Comparison of ENCODE assay signal across 9 mouse cellular contexts in the genomic region with DNA sequence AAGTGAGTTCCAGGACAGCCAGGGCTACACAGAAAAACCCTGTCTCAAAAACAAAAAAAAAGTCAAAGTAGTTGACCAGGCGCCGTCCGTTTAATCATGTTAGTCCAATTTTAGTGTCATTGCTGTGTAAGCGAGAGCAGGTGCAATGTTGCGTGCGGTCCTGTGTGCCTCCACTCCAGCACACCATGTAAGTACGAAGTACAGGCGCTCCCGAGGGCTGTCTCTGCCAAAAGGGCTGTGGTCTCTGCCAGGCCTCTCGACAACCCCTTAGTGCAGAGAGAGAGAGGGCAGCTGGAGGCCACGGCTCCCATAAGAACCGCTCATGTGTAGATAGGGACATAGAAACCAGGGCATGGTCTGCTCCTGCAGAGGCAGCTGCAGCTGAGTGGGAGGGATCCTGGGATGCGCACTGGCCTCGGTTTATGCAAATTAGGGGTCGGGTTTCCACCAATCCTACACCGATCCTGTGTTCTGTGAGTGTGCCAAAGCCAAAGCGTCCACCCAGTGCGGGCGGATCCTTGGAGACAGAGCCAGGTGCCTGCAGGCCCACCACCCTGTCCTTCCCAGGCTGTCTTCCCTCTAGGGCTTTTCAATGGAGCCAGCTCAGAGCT. TPM values are rescaled to one million over a fixed set of nuclear protein-coding genes. Genes with fewer than 3 reads are reported as not detected.
DNase-seq lines count a peak whose midpoint lies in the region; ATAC-seq lines count a peak whose summit lies in the region.
"Had no signal": no experiment of that assay in that cellular context is flagged by ENCODE, and none has a peak within 500 bp of the region (broad histone marks: within the 10 kb centered on the region; RNA-seq: fewer than 3 reads in every experiment).

No protein-coding gene starts in this region.

- WGBS in embryonic facial prominence, embryonic 14.5 days, result 43% methylated on average over 19 of the region's 19 CpGs
- 37% methylated on average over 19 of the region's 19 CpGs for WGBS in intestine, embryonic 14.5 days
- 68% methylated on average over 19 of the region's 19 CpGs for WGBS in liver, embryonic 16.5 days (ENCODE audit: insufficient replicate concordance)
- WGBS in stomach, embryonic 15.5 days, result 43% methylated on average over 19 of the region's 19 CpGs

- H3K36me3 ChIP-seq in embryonic facial prominence, embryonic 14.5 days (ENCODE audit: control insufficient read depth, insufficient read depth, low read length), result peaks cover 46% of the 10 kb centered on the region
- H3K36me3 ChIP-seq in intestine, embryonic 14.5 days (ENCODE audit: control insufficient read depth, insufficient read depth, low read length), result peaks cover 44% of the 10 kb centered on the region
- H3K36me3 ChIP-seq in liver, embryonic 16.5 days (ENCODE audit: control insufficient read depth, insufficient read depth), result no peaks in the 10 kb centered on the region
- H3K36me3 ChIP-seq in stomach, embryonic 15.5 days, result peaks cover 22% of the 10 kb centered on the region

- H3K4me1 ChIP-seq in embryonic facial prominence, embryonic 14.5 days (ENCODE audit: control insufficient read depth, insufficient read depth, low read length), result no peaks in the 10 kb centered on the region
- H3K4me1 ChIP-seq in intestine, embryonic 14.5 days (replicated peaks; ENCODE audit: control insufficient read depth, insufficient read depth, low read length), result no peaks in the 10 kb centered on the region
- H3K4me1 ChIP-seq in liver, embryonic 16.5 days (ENCODE audit: control insufficient read depth, low read depth, low read length), result no peaks in the 10 kb centered on the region
- H3K4me1 ChIP-seq in stomach, embryonic 15.5 days, result no peaks in the 10 kb centered on the region

- H3K27me3 ChIP-seq in embryonic facial prominence, embryonic 14.5 days (replicated peaks; ENCODE audit: control insufficient read depth, insufficient read depth, low read length), result no peaks in the 10 kb centered on the region
- H3K27me3 ChIP-seq in intestine, embryonic 14.5 days (replicated peaks; ENCODE audit: control insufficient read depth, insufficient read depth, low read length), result no peaks in the 10 kb centered on the region
- H3K27me3 ChIP-seq in liver, embryonic 16.5 days (ENCODE audit: control insufficient read depth, insufficient read depth, low read depth, low read length), result no peaks in the 10 kb centered on the region
- H3K27me3 ChIP-seq in stomach, embryonic 15.5 days (replicated peaks), result no peaks in the 10 kb centered on the region

- ATAC-seq in embryonic facial prominence, embryonic 14.5 days (ENCODE audit: low read depth), result peak; percentile 99
- ATAC-seq in intestine, embryonic 14.5 days (replicated peaks; ENCODE audit: low FRiP score, low TSS enrichment, low read depth), result peak; percentile 97
- peak; percentile 73 for ATAC-seq in liver, embryonic 16.5 days (ENCODE audit: low read depth)
- ATAC-seq in stomach, embryonic 15.5 days (ENCODE audit: insufficient read depth, low FRiP score, low read depth), result peak; percentile 91

- H3K9ac ChIP-seq in embryonic facial prominence, embryonic 14.5 days (ENCODE audit: low read depth, low read length), result no peak overlapping the region
- no peak overlapping the region for H3K9ac ChIP-seq in intestine, embryonic 14.5 days (ENCODE audit: low read length)
- no peak overlapping the region for H3K9ac ChIP-seq in liver, embryonic 16.5 days (ENCODE audit: low read depth, low read length)
- H3K9ac ChIP-seq in stomach, embryonic 15.5 days, result no peak overlapping the region

- H3K9me3 ChIP-seq in embryonic facial prominence, embryonic 14.5 days (ENCODE audit: control insufficient read depth, low read length), result no peaks in the 10 kb centered on the region
- no peaks in the 10 kb centered on the region for H3K9me3 ChIP-seq in intestine, embryonic 14.5 days (ENCODE audit: control insufficient read depth, low read length)
- H3K9me3 ChIP-seq in liver, embryonic 16.5 days (replicated peaks; ENCODE audit: control insufficient read depth, low read length), result no peaks in the 10 kb centered on the region
- no peaks in the 10 kb centered on the region for H3K9me3 ChIP-seq in stomach, embryonic 15.5 days

- no peak overlapping the region for H3K27ac ChIP-seq in embryonic facial prominence, embryonic 14.5 days (replicated peaks; ENCODE audit: low read depth, low read length)
- H3K27ac ChIP-seq in intestine, embryonic 14.5 days (ENCODE audit: low read depth), result peak overlapping the region; percentile 27
- H3K27ac ChIP-seq in liver, embryonic 16.5 days (ENCODE audit: low read length), result no peak overlapping the region
- H3K27ac ChIP-seq in stomach, embryonic 15.5 days, result no peak overlapping the region

- peak; percentile 36 to 43 for DNase-seq in cerebellum, postnatal 14 days
- no peak for DNase-seq in cerebellum, adult 9-11 months
- peak; percentile 93 for DNase-seq in embryonic facial prominence, embryonic 14.5 days (ENCODE audit: low spot score)
- DNase-seq in intestine, embryonic 14.5 days (ENCODE audit: low spot score), result peak; percentile 77
- DNase-seq in spleen, adult 18-20 months, result no peak
- DNase-seq in layer of hippocampus, adult 11-12 months (ENCODE audit: low spot score), result no peak

- H3K4me3 ChIP-seq in embryonic facial prominence, embryonic 14.5 days (ENCODE audit: low read depth, low read length), result no peak overlapping the region
- H3K4me3 ChIP-seq in intestine, embryonic 14.5 days (ENCODE audit: low read depth, low read length), result no peak overlapping the region
- no peak overlapping the region for H3K4me3 ChIP-seq in liver, embryonic 16.5 days (ENCODE audit: low read depth, low read length)
- no peak overlapping the region for H3K4me3 ChIP-seq in stomach, embryonic 15.5 days (replicated peaks)
- H3K4me3 ChIP-seq: erythroblast, embryonic 14.5 days had no signal

- H3K4me2 ChIP-seq in embryonic facial prominence, embryonic 14.5 days (ENCODE audit: low read depth, low read length), result no peak overlapping the region
- no peak overlapping the region for H3K4me2 ChIP-seq in intestine, embryonic 14.5 days (ENCODE audit: low read length)
- no peak overlapping the region for H3K4me2 ChIP-seq in liver, embryonic 16.5 days (ENCODE audit: low read depth, low read length)
- no peak overlapping the region for H3K4me2 ChIP-seq in stomach, embryonic 15.5 days

RNA-seq across cellular contexts. Expression of a gene that starts 23.5 kb away (rescaled TPM):
- 43.1 and 44.1 TPM in 2 replicates for polyA plus RNA-seq in embryonic facial prominence, embryonic 14.5 days (2014; fragmentation: Nextera tagmentation; extraction: Ambion mirVana)
- 45.1 and 46.1 TPM in 2 replicates for polyA plus RNA-seq in intestine, embryonic 14.5 days (2014; fragmentation: Nextera tagmentation; extraction: Ambion mirVana)
- polyA plus RNA-seq in liver, embryonic 16.5 days (2015; fragmentation: Nextera tagmentation; extraction: Ambion mirVana), result 14.9 and 17.5 TPM in 2 replicates
- 40.6 and 42.8 TPM in 2 replicates for polyA plus RNA-seq in stomach, embryonic 15.5 days (2015; fragmentation: Nextera tagmentation; extraction: Ambion mirVana)

RNA-seq across cellular contexts. Expression of a gene that starts 44.2 kb away (rescaled TPM):
- polyA plus RNA-seq in embryonic facial prominence, embryonic 14.5 days (2014; fragmentation: Nextera tagmentation; extraction: Ambion mirVana), result 28.7 and 33.0 TPM in 2 replicates
- 18.5 and 21.1 TPM in 2 replicates for polyA plus RNA-seq in intestine, embryonic 14.5 days (2014; fragmentation: Nextera tagmentation; extraction: Ambion mirVana)
- polyA plus RNA-seq in liver, embryonic 16.5 days (2015; fragmentation: Nextera tagmentation; extraction: Ambion mirVana), result 0.55 and 0.79 TPM in 2 replicates
- polyA plus RNA-seq in stomach, embryonic 15.5 days (2015; fragmentation: Nextera tagmentation; extraction: Ambion mirVana), result 37.2 and 39.2 TPM in 2 replicates

RNA-seq across cellular contexts. Expression of a gene that starts 49.7 kb away (rescaled TPM):
- 180 and 188 TPM in 2 replicates for polyA plus RNA-seq in embryonic facial prominence, embryonic 14.5 days (2014; fragmentation: Nextera tagmentation; extraction: Ambion mirVana)
- 170 and 172 TPM in 2 replicates for polyA plus RNA-seq in intestine, embryonic 14.5 days (2014; fragmentation: Nextera tagmentation; extraction: Ambion mirVana)
- 58.1 and 59.3 TPM in 2 replicates for polyA plus RNA-seq in liver, embryonic 16.5 days (2015; fragmentation: Nextera tagmentation; extraction: Ambion mirVana)
- 157 and 163 TPM in 2 replicates for polyA plus RNA-seq in stomach, embryonic 15.5 days (2015; fragmentation: Nextera tagmentation; extraction: Ambion mirVana)

Comparison
In these comparisons a context has a peak if more than half of its experiments do, and no peak if none do; other contexts are left out.
1. DNase-seq: peak in cerebellum, postnatal 14 days (2 of 2), embryonic facial prominence, embryonic 14.5 days (single experiment) and intestine, embryonic 14.5 days (single experiment); none in cerebellum, adult 9-11 months (single experiment), spleen, adult 18-20 months (0 of 2) and layer of hippocampus, adult 11-12 months (single experiment).
2. RNA of a gene that starts 44.2 kb away (polyA plus RNA-seq): 37.2 to 39.2 TPM in stomach, embryonic 15.5 days, 28.7 to 33.0 TPM in embryonic facial prominence, embryonic 14.5 days and 18.5 to 21.1 TPM in intestine, embryonic 14.5 days; 0.55 to 0.79 TPM in liver, embryonic 16.5 days; every median in the first group is over 10 times any median in the second.
3. Peak in every context shown above with its lines, with median percentiles within 50 percentile points of each other: ATAC-seq.